Mouse (Mus musculus): Measurements from ENCODE around the gene Olfr111.

- TF ChIP-seq CTCF (IDR thresholded peaks at IDR 0.05; ENCODE audit: low read depth, low read length) (no peak), POLR2A (IDR thresholded peaks at IDR 0.05; ENCODE audit: insufficient read depth, low read length) (no peak)
Observed at GRCm38 (mm10) chr17:37558913-37559615, 51.2 kb downstream of the Olfr111 start.
